Mouse (Mus musculus): Measurements from ENCODE around the gene Gm6803. TPM values are rescaled to one million over a fixed set of nuclear protein-coding genes. Genes with fewer than 3 reads are reported as not detected.
"Not testable (repeated sequence)": the region's sequence is repeated elsewhere in the genome, so short reads cannot be mapped to it uniquely, and the experiment has no call there.

Gm6803 gene
- not detected in 2 replicates for polyA plus RNA-seq (2015; fragmentation: Nextera tagmentation; extraction: Ambion mirVana)

DNA sequence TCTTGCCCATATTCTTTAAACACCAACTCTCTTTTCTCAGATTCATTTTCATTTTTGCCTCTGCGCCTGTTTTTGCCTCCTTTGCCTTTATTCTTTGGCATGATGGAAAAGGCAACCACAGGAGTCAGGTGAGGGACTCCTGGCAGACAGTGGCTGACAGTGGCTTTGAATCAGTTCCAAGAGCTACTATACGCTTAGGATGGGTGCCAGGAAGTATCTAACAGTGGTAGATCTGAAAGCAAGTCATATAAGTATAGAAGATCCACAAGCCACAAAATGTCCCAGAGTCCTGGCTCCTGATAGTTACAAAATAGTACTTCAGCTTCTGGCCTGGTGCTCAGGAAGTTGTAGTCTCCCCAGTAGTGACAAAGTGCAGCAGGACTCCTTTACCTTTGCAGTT, at the start of gene Gm6803:
Gm6803 (minus strand) TSS at position 101 of the 400 bp plus-strand sequence.
- ATAC-seq; H3K4me1 ChIP-seq (ENCODE audit: control insufficient read depth, insufficient read depth, low read depth, low read length); H3K27me3 ChIP-seq (replicated peaks; ENCODE audit: control insufficient read depth, insufficient read depth, low read length); H3K36me3 ChIP-seq (ENCODE audit: control insufficient read depth, insufficient read depth, low read length); H3K9me3 ChIP-seq (ENCODE audit: control insufficient read depth, low read length); H3K4me2 ChIP-seq (ENCODE audit: low read length); H3K9ac ChIP-seq (ENCODE audit: low read depth, low read length); H3K27ac ChIP-seq (ENCODE audit: low read depth, low read length); H3K4me3 ChIP-seq (ENCODE audit: low read length): not testable (repeated sequence)
- 72% methylated on average over 1 of the region's 2 CpGs for WGBS

DNA sequence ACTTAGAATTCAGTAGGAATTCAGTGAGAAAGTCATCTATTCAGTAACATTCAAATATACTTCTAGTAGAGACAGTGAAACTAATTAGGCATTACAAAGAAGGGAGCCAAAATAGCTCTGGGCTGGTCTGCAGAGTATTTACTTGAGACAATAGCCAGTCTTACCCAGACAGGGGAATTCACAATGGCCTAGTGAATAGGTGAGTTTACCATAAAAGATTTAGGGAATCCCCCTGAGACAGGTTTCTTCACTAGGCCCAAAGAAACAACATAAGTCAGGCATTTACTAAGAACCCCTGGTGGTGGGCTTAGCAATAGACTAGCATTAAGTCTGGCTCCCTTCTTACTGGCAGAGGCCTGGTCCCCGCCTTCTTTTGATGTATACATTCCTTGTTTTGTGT, 26.7 kb upstream of the Gm6803 start:
- H3K36me3 ChIP-seq (ENCODE audit: control insufficient read depth, insufficient read depth, low read length); H3K27me3 ChIP-seq (replicated peaks; ENCODE audit: control insufficient read depth, insufficient read depth, low read length); H3K4me2 ChIP-seq (ENCODE audit: low read length); H3K27ac ChIP-seq (ENCODE audit: low read depth, low read length); H3K4me3 ChIP-seq (ENCODE audit: low read length); ATAC-seq; H3K9ac ChIP-seq (ENCODE audit: low read depth, low read length); H3K9me3 ChIP-seq (ENCODE audit: control insufficient read depth, low read length); H3K4me1 ChIP-seq (ENCODE audit: control insufficient read depth, insufficient read depth, low read depth, low read length): not testable (repeated sequence)
- WGBS, result 40% methylated on average over 1 of the region's 1 CpGs

DNA sequence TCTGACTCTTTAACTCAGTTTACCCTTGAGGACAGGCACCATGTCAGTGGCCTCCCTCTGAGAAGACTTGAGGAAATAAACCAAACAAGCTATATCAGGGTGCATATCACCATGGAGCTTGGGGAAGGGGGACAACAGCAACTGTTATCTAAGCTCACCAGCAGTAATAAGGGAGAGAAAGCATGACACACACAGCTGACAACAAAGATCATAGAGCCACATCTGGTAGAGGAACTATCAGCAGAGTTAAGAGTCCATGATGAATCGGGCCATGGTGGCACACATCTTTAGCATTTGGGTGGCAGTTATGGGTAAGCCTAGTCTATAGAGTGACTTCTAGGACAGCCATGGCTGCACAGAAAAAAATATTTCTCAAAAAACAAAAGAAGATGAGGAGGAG, 21.1 kb upstream of the Gm6803 start:
- H3K9me3 ChIP-seq (ENCODE audit: control insufficient read depth, low read length); H3K4me1 ChIP-seq (ENCODE audit: control insufficient read depth, insufficient read depth, low read depth, low read length); H3K27ac ChIP-seq (ENCODE audit: low read depth, low read length); H3K4me2 ChIP-seq (ENCODE audit: low read length); H3K36me3 ChIP-seq (ENCODE audit: control insufficient read depth, insufficient read depth, low read length); ATAC-seq; H3K4me3 ChIP-seq (ENCODE audit: low read length); H3K27me3 ChIP-seq (replicated peaks; ENCODE audit: control insufficient read depth, insufficient read depth, low read length); H3K9ac ChIP-seq (ENCODE audit: low read depth, low read length): not testable (repeated sequence)
- WGBS, result 95% methylated on average over 1 of the region's 1 CpGs

DNA sequence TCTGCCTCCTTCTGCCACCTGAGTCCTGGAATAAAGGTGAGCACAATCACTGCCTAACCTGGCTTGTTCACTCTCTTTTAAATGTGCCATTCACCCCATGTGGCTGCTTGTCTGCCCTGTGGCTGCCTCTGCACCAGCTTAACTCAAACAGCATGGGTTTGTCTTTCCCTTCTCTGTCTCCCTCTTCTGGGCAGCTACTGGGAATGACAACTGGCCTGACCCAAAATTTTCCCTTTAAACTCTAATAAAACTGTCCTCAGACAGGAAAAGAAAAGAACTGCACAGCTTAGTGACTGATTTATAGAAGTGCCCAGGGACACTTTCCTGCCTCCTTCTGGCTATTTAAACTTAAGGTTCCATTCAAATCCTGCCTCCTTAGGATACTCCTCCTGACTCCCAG, 20.5 kb upstream of the Gm6803 start:
- not testable (repeated sequence) for H3K9me3 ChIP-seq (ENCODE audit: control insufficient read depth, low read length); H3K4me3 ChIP-seq (ENCODE audit: low read length); H3K27ac ChIP-seq (ENCODE audit: low read depth, low read length); ATAC-seq; H3K4me2 ChIP-seq (ENCODE audit: low read length); H3K9ac ChIP-seq (ENCODE audit: low read depth, low read length); H3K27me3 ChIP-seq (replicated peaks; ENCODE audit: control insufficient read depth, insufficient read depth, low read length); H3K36me3 ChIP-seq (ENCODE audit: control insufficient read depth, insufficient read depth, low read length); H3K4me1 ChIP-seq (ENCODE audit: control insufficient read depth, insufficient read depth, low read depth, low read length)

DNA sequence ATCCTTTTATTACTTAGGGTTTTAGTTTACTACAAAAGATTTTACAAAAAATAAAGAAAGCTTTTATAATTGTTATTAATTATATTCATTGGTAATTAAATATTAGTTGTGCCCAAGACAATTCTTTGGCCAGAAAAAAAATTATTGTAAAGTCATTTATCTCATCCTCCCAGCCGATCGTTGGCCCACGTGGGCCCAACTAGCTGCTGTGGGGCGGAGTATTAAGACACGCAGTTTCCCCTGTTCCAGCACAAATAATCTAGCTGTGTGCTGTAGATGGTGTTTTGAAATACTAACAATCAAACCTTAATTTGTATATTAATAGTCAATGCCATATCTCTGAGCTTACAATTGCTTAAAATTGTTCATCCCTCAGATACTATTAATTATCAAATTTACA, 13.7 kb upstream of the Gm6803 start:
- not testable (repeated sequence) for H3K27ac ChIP-seq (ENCODE audit: low read depth, low read length); H3K36me3 ChIP-seq (ENCODE audit: control insufficient read depth, insufficient read depth, low read length); H3K4me3 ChIP-seq (ENCODE audit: low read length); H3K27me3 ChIP-seq (replicated peaks; ENCODE audit: control insufficient read depth, insufficient read depth, low read length); H3K4me2 ChIP-seq (ENCODE audit: low read length); H3K4me1 ChIP-seq (ENCODE audit: control insufficient read depth, insufficient read depth, low read depth, low read length); H3K9ac ChIP-seq (ENCODE audit: low read depth, low read length); H3K9me3 ChIP-seq (ENCODE audit: control insufficient read depth, low read length); ATAC-seq
- 93% methylated on average over 5 of the region's 5 CpGs for WGBS

DNA sequence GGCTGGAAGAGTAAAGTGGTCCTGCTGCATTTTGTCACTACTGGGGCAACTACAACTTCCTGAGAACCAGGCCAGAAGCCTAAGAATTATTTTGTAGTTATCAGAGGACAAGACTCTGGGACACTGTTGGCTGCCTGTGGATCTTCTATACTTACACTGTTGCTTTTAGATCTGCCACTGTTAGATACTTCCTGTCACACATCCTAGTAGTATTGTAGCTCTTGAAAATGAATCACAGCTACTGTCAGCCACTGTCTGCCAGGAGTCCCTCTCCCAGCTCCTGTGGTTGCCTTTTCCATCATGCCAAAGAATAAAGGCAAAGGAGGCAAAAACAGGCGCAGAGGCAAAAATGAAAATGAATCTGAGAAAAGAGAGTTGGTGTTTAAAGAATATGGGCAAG, 8.1 kb upstream of the Gm6803 start, which contains the start of gene Gm2056:
Gm2056 (plus strand) TSS at position 301 of the 400 bp plus-strand sequence.
- not testable (repeated sequence) for H3K36me3 ChIP-seq (ENCODE audit: control insufficient read depth, insufficient read depth, low read length); H3K4me3 ChIP-seq (ENCODE audit: low read length); H3K4me2 ChIP-seq (ENCODE audit: low read length); H3K9me3 ChIP-seq (ENCODE audit: control insufficient read depth, low read length); H3K27me3 ChIP-seq (replicated peaks; ENCODE audit: control insufficient read depth, insufficient read depth, low read length); ATAC-seq; H3K4me1 ChIP-seq (ENCODE audit: control insufficient read depth, insufficient read depth, low read depth, low read length); H3K9ac ChIP-seq (ENCODE audit: low read depth, low read length); H3K27ac ChIP-seq (ENCODE audit: low read depth, low read length)
- 86% methylated on average over 1 of the region's 1 CpGs for WGBS

DNA sequence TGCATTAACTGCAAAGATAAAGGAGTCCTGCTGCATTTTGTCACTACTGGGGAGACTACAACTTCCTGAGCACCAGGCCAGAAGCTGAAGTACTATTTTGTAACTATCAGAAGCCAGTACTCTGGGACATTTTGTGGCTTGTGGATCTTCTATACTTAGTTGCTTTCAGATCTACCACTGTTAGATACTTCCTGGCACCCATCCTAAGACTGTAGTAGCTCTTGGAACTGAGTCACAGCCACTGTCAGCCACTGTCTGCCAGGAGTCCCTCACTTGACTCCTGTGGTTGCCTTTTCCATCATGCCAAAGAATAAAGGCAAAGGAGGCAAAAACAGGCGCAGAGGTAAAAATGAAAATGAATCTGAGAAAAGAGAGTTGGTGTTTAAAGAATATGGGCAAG, 7.0 kb downstream of the Gm6803 start, which contains the start of gene Gm2075:
Gm2075 (plus strand) TSS at position 301 of the 400 bp plus-strand sequence.
- not testable (repeated sequence) for H3K9me3 ChIP-seq (ENCODE audit: control insufficient read depth, low read length); H3K4me3 ChIP-seq (ENCODE audit: low read length); H3K27ac ChIP-seq (ENCODE audit: low read depth, low read length); H3K36me3 ChIP-seq (ENCODE audit: control insufficient read depth, insufficient read depth, low read length); H3K4me2 ChIP-seq (ENCODE audit: low read length); H3K4me1 ChIP-seq (ENCODE audit: control insufficient read depth, insufficient read depth, low read depth, low read length); H3K9ac ChIP-seq (ENCODE audit: low read depth, low read length); ATAC-seq; H3K27me3 ChIP-seq (replicated peaks; ENCODE audit: control insufficient read depth, insufficient read depth, low read length)
- WGBS, result no CpG with 5 or more reads among the region's 1 CpGs

DNA sequence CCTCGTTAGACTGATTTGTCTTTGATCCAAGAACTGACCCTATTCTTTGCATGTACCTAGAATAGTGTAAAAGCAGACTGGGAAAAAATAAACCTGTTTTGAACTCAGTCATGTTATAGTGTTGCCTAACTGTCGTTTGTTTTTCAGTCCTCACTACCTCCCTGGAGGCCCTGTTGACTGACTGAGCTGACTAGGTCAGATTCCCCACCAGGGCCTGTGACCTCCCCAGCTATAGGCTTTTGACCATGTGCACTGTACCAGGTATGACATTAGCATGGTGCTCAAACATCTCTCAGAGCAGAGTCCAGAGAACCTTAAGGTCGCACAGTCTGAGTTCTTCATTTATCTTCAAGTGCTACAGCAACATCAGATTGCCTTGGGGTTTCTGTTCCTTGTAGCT, 14.5 kb downstream of the Gm6803 start:
- H3K9me3 ChIP-seq (ENCODE audit: control insufficient read depth, low read length); ATAC-seq; H3K27me3 ChIP-seq (replicated peaks; ENCODE audit: control insufficient read depth, insufficient read depth, low read length); H3K4me2 ChIP-seq (ENCODE audit: low read length); H3K9ac ChIP-seq (ENCODE audit: low read depth, low read length); H3K4me1 ChIP-seq (ENCODE audit: control insufficient read depth, insufficient read depth, low read depth, low read length); H3K4me3 ChIP-seq (ENCODE audit: low read length); H3K36me3 ChIP-seq (ENCODE audit: control insufficient read depth, insufficient read depth, low read length); H3K27ac ChIP-seq (ENCODE audit: low read depth, low read length): not testable (repeated sequence)
- WGBS, result 71% methylated on average over 3 of the region's 3 CpGs

DNA sequence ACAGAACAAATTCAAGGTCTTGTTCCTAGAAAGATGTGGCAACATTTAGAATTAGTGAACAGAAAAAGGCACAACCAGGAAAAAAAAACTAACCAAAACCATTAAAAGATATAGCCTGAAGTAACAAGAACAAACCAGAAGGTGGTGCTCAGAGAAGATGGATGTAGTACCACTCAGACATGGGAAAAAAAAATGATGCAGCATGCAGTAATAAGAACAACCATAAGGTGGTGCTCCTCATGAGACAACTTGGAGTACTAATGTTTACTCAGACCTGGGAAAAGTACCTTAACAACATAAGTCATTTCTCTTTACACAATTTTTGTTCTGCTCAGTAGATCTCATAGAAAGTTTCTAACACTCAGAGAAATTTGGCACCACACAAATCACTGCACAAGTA, 34.6 kb downstream of the Gm6803 start:
- ATAC-seq; H3K4me1 ChIP-seq (ENCODE audit: control insufficient read depth, insufficient read depth, low read depth, low read length); H3K27me3 ChIP-seq (replicated peaks; ENCODE audit: control insufficient read depth, insufficient read depth, low read length); H3K4me2 ChIP-seq (ENCODE audit: low read length); H3K27ac ChIP-seq (ENCODE audit: low read depth, low read length); H3K9ac ChIP-seq (ENCODE audit: low read depth, low read length); H3K36me3 ChIP-seq (ENCODE audit: control insufficient read depth, insufficient read depth, low read length); H3K4me3 ChIP-seq (ENCODE audit: low read length); H3K9me3 ChIP-seq (ENCODE audit: control insufficient read depth, low read length): not testable (repeated sequence)

Data from hindbrain, embryonic 16.5 days (tissue).